Mouse (Mus musculus) adrenal gland, adult 8-10 months (tissue): Measurements from ENCODE around the gene Psmd11. TPM values are rescaled to one million over a fixed set of nuclear protein-coding genes. Genes with fewer than 3 reads are reported as not detected.

Experiments
- DNase-seq: peaks from one replicate; pipeline ENCODE4 v3.0.0; 2022
- total RNA-seq, 4 experiments: library from RNA; stranded (reverse); gene quantifications; 2 replicates each; pipeline ENCODE4 v1.2.4; 2022

The Psmd11 gene
- total RNA-seq, 4 experiments from 2014 or later: 121 to 161 (median 141) TPM

GRCm38 (mm10) chr11:80505581-80505980 is 77.2 kb downstream of the Psmd11 start:
- no peak for DNase-seq

GRCm38 (mm10) chr11:80506483-80506882 is 78.1 kb downstream of the Psmd11 start:
- no peak for DNase-seq

GRCm38 (mm10) chr11:80507791-80508190 is 79.4 kb downstream of the Psmd11 start:
- DNase-seq: no peak

GRCm38 (mm10) chr11:80508361-80509175 is 80.2 kb downstream of the Psmd11 start:
- DNase-seq: no peak

GRCm38 (mm10) chr11:80509176-80509506 is 80.7 kb downstream of the Psmd11 start:
- no peak for DNase-seq

GRCm38 (mm10) chr11:80510124-80510523 is 81.7 kb downstream of the Psmd11 start:
- no peak for DNase-seq

- no peak for DNase-seq
Observed at GRCm38 (mm10) chr11:80512313-80513056, 84.1 kb downstream of the Psmd11 start.

- no peak for DNase-seq
Observed at GRCm38 (mm10) chr11:80513796-80514195, 85.4 kb downstream of the Psmd11 start.

GRCm38 (mm10) chr11:80515346-80515745 is 86.9 kb downstream of the Psmd11 start:
- DNase-seq: no peak

GRCm38 (mm10) chr11:80515895-80516294 is 87.5 kb downstream of the Psmd11 start:
- DNase-seq: no peak

GRCm38 (mm10) chr11:80518421-80519367 is 90.3 kb downstream of the Psmd11 start:
- no peak for DNase-seq

GRCm38 (mm10) chr11:80521148-80521547 is 92.7 kb downstream of the Psmd11 start:
- DNase-seq: no peak

Other genes starting within 250 kb of the Psmd11 start
- 10 to 100 TPM; 13.4 to 16.8 (median 13.7) TPM for gene Rnf135, start 244.8 kb upstream of the Psmd11 start, total RNA-seq
- gene Rhot1, start 219.6 kb upstream of the Psmd11 start, total RNA-seq: 10 to 100 TPM; 72.8 to 84.0 (median 81.5) TPM
- 10 to 100 TPM in 1 of 4 experiments, 1 to 10 TPM in 3; 3.0 to 12.1 (median 7.0) TPM for gene Rhbdl3, start 127.7 kb upstream of the Psmd11 start, total RNA-seq
- gene 5730455P16Rik, start 50.6 kb upstream of the Psmd11 start, total RNA-seq: 10 to 100 TPM; 23.4 to 34.3 (median 27.3) TPM
- gene Zfp207, start 45.3 kb upstream of the Psmd11 start, total RNA-seq: 100 to 1,000 TPM; 115 to 175 (median 146) TPM
- 1 to 10 TPM; 2.4 to 3.9 (median 3.4) TPM for gene Cdk5r1, start 48.4 kb downstream of the Psmd11 start, total RNA-seq